In the genomic region with DNA sequence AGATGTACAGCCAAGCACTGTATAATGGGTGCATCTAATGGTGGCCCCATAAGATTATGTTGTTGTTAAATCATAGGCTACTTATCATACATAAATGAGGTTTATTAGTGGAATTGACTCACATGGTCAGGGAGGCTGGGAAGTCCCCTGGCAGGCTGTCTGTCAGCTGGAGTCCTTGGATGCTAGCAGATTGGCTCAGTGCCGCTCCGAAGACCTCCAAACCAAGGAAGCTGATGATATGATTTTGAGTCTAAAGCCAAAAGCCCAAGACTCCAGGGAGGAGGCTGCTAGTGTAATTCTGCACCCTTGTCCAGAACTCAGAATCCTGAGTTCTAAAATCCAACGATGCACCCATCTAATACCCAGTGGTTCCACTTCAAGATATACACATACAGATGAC, we compare ENCODE assay signal across 18 mouse cellular contexts. TPM values are rescaled to one million over a fixed set of nuclear protein-coding genes. Genes with fewer than 3 reads are reported as not detected.
A peak's percentile ranks its signal among the peaks of the same experiment; 100 is the strongest.
DNase-seq lines count a peak whose midpoint lies in the region; ATAC-seq and TF ChIP-seq lines count a peak whose summit lies in the region.
"Had no signal": no experiment of that assay in that cellular context is flagged by ENCODE, and none has a peak within 500 bp of the region (broad histone marks: within the 10 kb centered on the region; RNA-seq: fewer than 3 reads in every experiment).

No protein-coding gene starts in this region.

- peak; percentile 25 for DNase-seq in left cerebral cortex, postnatal 4 days
- no peak for DNase-seq in left cerebral cortex, postnatal 25 days (ENCODE audit: low spot score in 2 of 2)
- DNase-seq in testis, postnatal 10 days (ENCODE audit: low spot score) = peak; percentile 43
- DNase-seq in testis, postnatal 14 days (ENCODE audit: low spot score) = no peak
- peak; percentile 72 for DNase-seq in adrenal gland, postnatal 10 days
- DNase-seq in midbrain, postnatal 0 days (ENCODE audit: low spot score) = no peak
- DNase-seq in layer of hippocampus, adult 8-10 months (ENCODE audit: low spot score in 2 of 2) = no peak
- DNase-seq: cerebellum, adult 2 months; cerebellum, postnatal 25 days; gastrocnemius, postnatal 36 days; heart, adult 11 months had no signal

- TF ChIP-seq CTCF in embryonic fibroblast, embryonic 13.5 days (IDR thresholded peaks at IDR 0.05; ENCODE audit: borderline replicate concordance, insufficient read depth, low read length) = no peak
- no peak for TF ChIP-seq CTCF in midbrain, postnatal 0 days (IDR thresholded peaks at IDR 0.05)

- no peak for TF ChIP-seq POLR2A in embryonic fibroblast, embryonic 13.5 days (IDR thresholded peaks at IDR 0.05; ENCODE audit: low read depth, low read length)

- 93% methylated on average over 3 of the region's 3 CpGs for WGBS in midbrain, postnatal 0 days

- no peak for ATAC-seq in midbrain, postnatal 0 days (ENCODE audit: low FRiP score)
- ATAC-seq: forebrain, embryonic 14.5 days; hindbrain, postnatal 0 days had no signal

- no peaks in the 10 kb centered on the region for H3K9me3 ChIP-seq in midbrain, postnatal 0 days (ENCODE audit: low read length)
- H3K9me3 ChIP-seq: embryonic facial prominence, embryonic 13.5 days; G1E; heart, embryonic 13.5 days; hindbrain, embryonic 13.5 days had no signal

- peak overlapping the region; percentile 84; the same call in 1 of the 2 replicates for H3K27ac ChIP-seq in embryonic fibroblast, embryonic 13.5 days (ENCODE audit: insufficient read depth, low read length)
- no peak overlapping the region for H3K27ac ChIP-seq in midbrain, postnatal 0 days (ENCODE audit: low read depth, low read length)
- H3K27ac ChIP-seq: embryonic facial prominence, embryonic 13.5 days; heart, embryonic 13.5 days; hindbrain, embryonic 13.5 days; hindbrain, postnatal 0 days had no signal

- no peak overlapping the region for H3K9ac ChIP-seq in midbrain, postnatal 0 days (replicated peaks; ENCODE audit: low read length, poor library complexity, severe bottlenecking)
- H3K9ac ChIP-seq: embryonic facial prominence, embryonic 13.5 days; heart, embryonic 13.5 days; hindbrain, embryonic 13.5 days had no signal

- H3K4me2 ChIP-seq in midbrain, postnatal 0 days (ENCODE audit: low read depth, low read length, poor library complexity, severe bottlenecking) = no peak overlapping the region
- H3K4me2 ChIP-seq: embryonic facial prominence, embryonic 13.5 days; heart, embryonic 13.5 days; hindbrain, embryonic 13.5 days had no signal

- intact Hi-C loops in left cerebral cortex, postnatal 4 days (cut with DNase I) = loop anchor here (5.0 kb wide), 1 partner anchor 121 kb away; no protein-coding TSS in a partner anchor
- intact Hi-C loops in left cerebral cortex, postnatal 25 days (cut with DNase I) = loop anchor here (5.0 kb wide), 1 partner anchor 509 kb away; the partner anchor contains the start of gene Phip

- no peaks in the 10 kb centered on the region for H3K36me3 ChIP-seq in midbrain, postnatal 0 days (ENCODE audit: insufficient read depth, low read length)
- H3K36me3 ChIP-seq: embryonic facial prominence, embryonic 13.5 days; G1E; heart, embryonic 13.5 days; hindbrain, embryonic 13.5 days had no signal

- no peaks in the 10 kb centered on the region for H3K27me3 ChIP-seq in midbrain, postnatal 0 days (ENCODE audit: insufficient read depth, low read length)
- H3K27me3 ChIP-seq: embryonic facial prominence, embryonic 13.5 days; heart, embryonic 13.5 days; hindbrain, embryonic 13.5 days had no signal

- H3K4me1 ChIP-seq in embryonic fibroblast, embryonic 13.5 days (ENCODE audit: control insufficient read depth, insufficient read depth, low read length) = peaks cover 2% of the 10 kb centered on the region; the same call in 1 of the 2 replicates
- no peaks in the 10 kb centered on the region for H3K4me1 ChIP-seq in midbrain, postnatal 0 days (ENCODE audit: insufficient read depth, low read length)

- H3K4me3 ChIP-seq in embryonic fibroblast, embryonic 13.5 days (ENCODE audit: insufficient read depth, low read length) = no peak overlapping the region
- no peak overlapping the region for H3K4me3 ChIP-seq in midbrain, postnatal 0 days (ENCODE audit: low read depth, low read length)
- H3K4me3 ChIP-seq: embryonic facial prominence, embryonic 13.5 days; heart, embryonic 13.5 days; hindbrain, embryonic 13.5 days had no signal

RNA-seq across cellular contexts. Expression of gene Lca5, which starts 45.0 kb away (rescaled TPM):
- 10 to 100 TPM; 30.3 to 37.5 TPM for total RNA-seq in left cerebral cortex, postnatal 4 days (2021)
- 10 to 100 TPM; 11.7 to 17.1 TPM for total RNA-seq in left cerebral cortex, postnatal 25 days (2021)
- total RNA-seq in adrenal gland, postnatal 10 days (2021) = 10 to 100 TPM in 1 of 2 experiments, 1 to 10 TPM in 1; 6.7 to 10.4 TPM
- polyA plus RNA-seq in embryonic fibroblast, embryonic 13.5 days (2011; ENCODE audit: insufficient read length, low read depth, missing spikeins) = 12.1 and 13.2 TPM in 2 replicates
- total RNA-seq in midbrain, postnatal 0 days (2014; rRNA removed) = 12.8 and 28.6 TPM in 2 replicates
- 11.0 and 14.5 TPM in 2 replicates for polyA plus RNA-seq in midbrain, postnatal 0 days (2015; fragmentation: Nextera tagmentation; extraction: Ambion mirVana)
- 10 to 100 TPM; 13.6 to 14.9 (median 14.3) TPM for total RNA-seq in layer of hippocampus, adult 8-10 months (2022)

Comparison
In these comparisons a context has a peak if more than half of its experiments do, and no peak if none do; other contexts are left out.
1. DNase-seq: peak in left cerebral cortex, postnatal 4 days (single experiment), testis, postnatal 10 days (single experiment) and adrenal gland, postnatal 10 days (single experiment); none in left cerebral cortex, postnatal 25 days (0 of 2), testis, postnatal 14 days (single experiment), midbrain, postnatal 0 days (single experiment) and layer of hippocampus, adult 8-10 months (0 of 2).